Comparison of ENCODE assay signal across 8 mouse cellular contexts in genomic region chr8:85081216-85081555, GRCm38 (mm10). TPM values are rescaled to one million over a fixed set of nuclear protein-coding genes. Genes with fewer than 3 reads are reported as not detected.
DNase-seq lines count a peak whose midpoint lies in the region; ATAC-seq and TF ChIP-seq lines count a peak whose summit lies in the region.

Wdr83 (minus strand) TSS chr8:85081306.

- H3K27ac ChIP-seq in neural tube, embryonic 11.5 days (ENCODE audit: low read depth, low read length), result no peak within 1 kb of the TSS
- peak within 1 kb of the TSS; percentile 81 for H3K27ac ChIP-seq in heart, adult 2 months
- peak within 1 kb of the TSS; percentile 82 for H3K27ac ChIP-seq in kidney, postnatal 0 days
- peak within 1 kb of the TSS; percentile 85 for H3K27ac ChIP-seq in liver, embryonic 16.5 days (ENCODE audit: low read length)
- H3K27ac ChIP-seq in neural tube, embryonic 14.5 days (ENCODE audit: low read depth, low read length), result 0 out of 2 replicates have a peak within 1 kb of the TSS, but pooled peaks have one; percentile 28

- H3K79me2 ChIP-seq in heart, adult 2 months (replicated peaks; ENCODE audit: control insufficient read depth, insufficient read depth, low read length), result peaks cover 3% of the 10 kb centered on the region; the same call in 1 of the 2 replicates

- peak within 1 kb of the TSS; percentile 67 for H3K4me2 ChIP-seq in neural tube, embryonic 11.5 days (ENCODE audit: low read depth)
- H3K4me2 ChIP-seq in kidney, postnatal 0 days (ENCODE audit: low read length), result peak within 1 kb of the TSS; percentile 96
- H3K4me2 ChIP-seq in liver, embryonic 16.5 days (ENCODE audit: low read depth, low read length), result peak within 1 kb of the TSS; percentile 92
- H3K4me2 ChIP-seq in neural tube, embryonic 14.5 days (ENCODE audit: low read depth, low read length), result peak within 1 kb of the TSS; percentile 92

- H3K4me1 ChIP-seq in neural tube, embryonic 11.5 days (ENCODE audit: control insufficient read depth, insufficient read depth, low read length), result peaks cover 18% of the 10 kb centered on the region; the same call in 1 of the 2 replicates
- H3K4me1 ChIP-seq in heart, adult 2 months (ENCODE audit: control insufficient read depth, insufficient read depth, low read length), result peaks cover 11% of the 10 kb centered on the region
- H3K4me1 ChIP-seq in kidney, postnatal 0 days (replicated peaks; ENCODE audit: insufficient read depth, low read length), result no peaks in the 10 kb centered on the region; the same call in 1 of the 2 replicates
- H3K4me1 ChIP-seq in liver, embryonic 16.5 days (ENCODE audit: control insufficient read depth, low read depth, low read length), result peaks cover 48% of the 10 kb centered on the region
- H3K4me1 ChIP-seq in neural tube, embryonic 14.5 days (ENCODE audit: control insufficient read depth, insufficient read depth, low read length), result peaks cover 13% of the 10 kb centered on the region; the same call in 1 of the 2 replicates

- H3K27me3 ChIP-seq in neural tube, embryonic 11.5 days (ENCODE audit: control insufficient read depth, insufficient read depth, low read length), result no peaks in the 10 kb centered on the region
- H3K27me3 ChIP-seq in heart, adult 2 months (ENCODE audit: control insufficient read depth, insufficient read depth, low read length), result no peaks in the 10 kb centered on the region
- no peaks in the 10 kb centered on the region for H3K27me3 ChIP-seq in kidney, postnatal 0 days (ENCODE audit: insufficient read depth, low read length)
- H3K27me3 ChIP-seq in liver, embryonic 16.5 days (ENCODE audit: control insufficient read depth, insufficient read depth, low read depth, low read length), result no peaks in the 10 kb centered on the region
- no peaks in the 10 kb centered on the region for H3K27me3 ChIP-seq in neural tube, embryonic 14.5 days (ENCODE audit: control insufficient read depth, insufficient read depth, low read length)

- H3K4me3 ChIP-seq in neural tube, embryonic 11.5 days (ENCODE audit: low read depth, low read length), result peak within 1 kb of the TSS; percentile 90
- H3K4me3 ChIP-seq in heart, adult 2 months, result peak within 1 kb of the TSS; percentile 99
- H3K4me3 ChIP-seq in kidney, postnatal 0 days (replicated peaks; ENCODE audit: low read depth, low read length), result peak within 1 kb of the TSS; percentile 72
- H3K4me3 ChIP-seq in liver, embryonic 16.5 days (ENCODE audit: low read depth, low read length), result peak within 1 kb of the TSS; percentile 89
- H3K4me3 ChIP-seq in neural tube, embryonic 14.5 days (ENCODE audit: low read depth, low read length), result peak within 1 kb of the TSS; percentile 82

- no peak for TF ChIP-seq EP300 in heart, adult 2 months (IDR thresholded peaks at IDR 0.05; ENCODE audit: insufficient read depth, low read depth, low read length)

- WGBS in neural tube, embryonic 11.5 days, result 4% methylated on average over 9 of the region's 9 CpGs
- 0% methylated on average over 9 of the region's 9 CpGs for WGBS in heart, adult 2 months
- 1% methylated on average over 9 of the region's 9 CpGs for WGBS in kidney, postnatal 0 days
- WGBS in liver, embryonic 16.5 days (ENCODE audit: insufficient replicate concordance), result 0% methylated on average over 9 of the region's 9 CpGs
- 2% methylated on average over 9 of the region's 9 CpGs for WGBS in neural tube, embryonic 14.5 days

- H3K36me3 ChIP-seq in neural tube, embryonic 11.5 days (ENCODE audit: control insufficient read depth, insufficient read depth, low read length), result no peaks in the 10 kb centered on the region; the same call in 1 of the 2 replicates
- H3K36me3 ChIP-seq in heart, adult 2 months (ENCODE audit: control insufficient read depth, insufficient read depth, low read length), result no peaks in the 10 kb centered on the region
- peaks cover 11% of the 10 kb centered on the region for H3K36me3 ChIP-seq in kidney, postnatal 0 days (ENCODE audit: insufficient read depth, low read length)
- H3K36me3 ChIP-seq in liver, embryonic 16.5 days (ENCODE audit: control insufficient read depth, insufficient read depth), result peaks cover 8% of the 10 kb centered on the region; the same call in 1 of the 2 replicates
- H3K36me3 ChIP-seq in neural tube, embryonic 14.5 days (ENCODE audit: control insufficient read depth, insufficient read depth, low read length), result peaks cover 7% of the 10 kb centered on the region; the same call in 1 of the 2 replicates

- H3K9ac ChIP-seq in neural tube, embryonic 11.5 days (ENCODE audit: low read length), result peak within 1 kb of the TSS; percentile 86
- peak within 1 kb of the TSS; percentile 94 for H3K9ac ChIP-seq in heart, adult 2 months (ENCODE audit: low read depth, low read length)
- peak within 1 kb of the TSS; percentile 87 for H3K9ac ChIP-seq in kidney, postnatal 0 days (ENCODE audit: low read depth, low read length)
- H3K9ac ChIP-seq in liver, embryonic 16.5 days (ENCODE audit: low read depth, low read length), result peak within 1 kb of the TSS; percentile 95
- H3K9ac ChIP-seq in neural tube, embryonic 14.5 days (replicated peaks; ENCODE audit: low read depth, low read length), result peak within 1 kb of the TSS; percentile 76

- H3K9me3 ChIP-seq in neural tube, embryonic 11.5 days (ENCODE audit: control insufficient read depth, low read length), result no peaks in the 10 kb centered on the region
- no peaks in the 10 kb centered on the region for H3K9me3 ChIP-seq in kidney, postnatal 0 days (replicated peaks; ENCODE audit: low read length)
- H3K9me3 ChIP-seq in liver, embryonic 16.5 days (replicated peaks; ENCODE audit: control insufficient read depth, low read length), result no peaks in the 10 kb centered on the region
- H3K9me3 ChIP-seq in neural tube, embryonic 14.5 days (ENCODE audit: control insufficient read depth, low read length), result no peaks in the 10 kb centered on the region

- DNase-seq in neural tube, embryonic 11.5 days (ENCODE audit: low spot score), result peak; percentile 53
- DNase-seq in neural tube, embryonic 10.5 days (ENCODE audit: extremely low spot score, low spot score), result no peak
- DNase-seq in embryo, embryonic 9.5 days (ENCODE audit: extremely low spot score), result peak; percentile 70
- peak in 1 of 2 experiments; percentile 63 for DNase-seq in heart, adult 2 months
- peak; percentile 71 for DNase-seq in kidney, postnatal 0 days (ENCODE audit: low spot score)
- no peak for DNase-seq in frontal cortex, postnatal 14 days (ENCODE audit: low spot score in 2 of 2)

- TF ChIP-seq CTCF in heart, adult 2 months (IDR thresholded peaks at IDR 0.05), result no peak
- TF ChIP-seq CTCF in kidney, postnatal 0 days (IDR thresholded peaks at IDR 0.05; ENCODE audit: low read depth), result no peak

- intact Hi-C loops in heart, adult 2 months (cut with DNase I), result loop anchor here (5.0 kb wide), 3 partner anchors 36 to 424 kb away; partner anchors contain the start of genes Orc6 and Vps35

- peak; percentile 42; the same call in 1 of the 2 replicates for ATAC-seq in neural tube, embryonic 11.5 days (ENCODE audit: insufficient read depth, low FRiP score, low TSS enrichment)
- peak; percentile 61 for ATAC-seq in kidney, postnatal 0 days (replicated peaks; ENCODE audit: low FRiP score, low read depth)
- peak; percentile 66 for ATAC-seq in liver, embryonic 16.5 days (ENCODE audit: low read depth)
- ATAC-seq in neural tube, embryonic 14.5 days (ENCODE audit: low read depth), result no peak; the same call in 1 of the 2 replicates

- no peak for TF ChIP-seq POLR2A in heart, adult 2 months (IDR thresholded peaks at IDR 0.05; ENCODE audit: insufficient read depth, low read depth, low read length)

RNA-seq across cellular contexts. Expression of gene Wdr83, which starts in this region (rescaled TPM):
- 52.6 and 60.6 TPM in 2 replicates for polyA plus RNA-seq in neural tube, embryonic 11.5 days (2014; fragmentation: Nextera tagmentation; extraction: Ambion mirVana)
- 10 to 100 TPM; 29.4 to 30.2 TPM for total RNA-seq in heart, adult 2 months (2021)
- 39.2 and 44.2 TPM in 2 replicates for polyA plus RNA-seq in heart, adult 2 months (2012; rRNA removed)
- 33.8 and 36.7 TPM in 2 replicates for polyA plus RNA-seq in kidney, postnatal 0 days (2015; fragmentation: Nextera tagmentation; extraction: Ambion mirVana)
- polyA plus RNA-seq in liver, embryonic 16.5 days (2015; fragmentation: Nextera tagmentation; extraction: Ambion mirVana), result 22.0 and 23.6 TPM in 2 replicates
- polyA plus RNA-seq in neural tube, embryonic 14.5 days (2014; fragmentation: Nextera tagmentation; extraction: Ambion mirVana), result 47.2 and 47.9 TPM in 2 replicates

Comparison
In these comparisons a context has a peak if more than half of its experiments do, and no peak if none do; other contexts are left out.
1. DNase-seq: peak in neural tube, embryonic 11.5 days (single experiment), embryo, embryonic 9.5 days (single experiment) and kidney, postnatal 0 days (single experiment); none in neural tube, embryonic 10.5 days (single experiment) and frontal cortex, postnatal 14 days (0 of 2).
2. Peak in every context shown above with its lines, with median percentiles within 50 percentile points of each other: H3K4me2 ChIP-seq, H3K4me3 ChIP-seq and H3K9ac ChIP-seq.